Mouse (Mus musculus) lung, embryonic 14.5 days (tissue): ENCODE data around the gene Rbm3. TPM values are rescaled to one million over a fixed set of nuclear protein-coding genes. Genes with fewer than 3 reads are reported as not detected.

Source experiments
- ATAC-seq: fragments of 200-750 bp; cut with Nextera tagmentation; 2 replicates; pipeline ENCODE4 v1.8.0; 2017; ENCODE audit warnings: mild to moderate bottlenecking, moderate TSS enrichment, moderate library complexity; ENCODE audit not compliant: insufficient read depth
- DNase-seq: peaks from one replicate; pipeline ENCODE4 v3.0.0-alpha.2; 2015
- H3K27ac ChIP-seq: fragments of 300-500 bp; sonication (generic); 2 replicates; pipeline ENCODE4 v1.5.1; 2014; ENCODE audit warnings: low read depth, mild to moderate bottlenecking, moderate library complexity
- H3K27me3 ChIP-seq: fragments of 300-500 bp; sonication (generic); 2 replicates; pipeline ENCODE4 v1.6.1; 2014; ENCODE audit warnings: low read length, control low read depth; ENCODE audit not compliant: insufficient read depth
- H3K36me3 ChIP-seq: fragments of 300-500 bp; sonication (generic); 2 replicates; pipeline ENCODE4 v1.6.1; 2014; ENCODE audit warnings: control low read depth; ENCODE audit not compliant: insufficient read depth
- H3K4me1 ChIP-seq: fragments of 300-500 bp; sonication (generic); 2 replicates; pipeline ENCODE4 v1.6.1; 2014; ENCODE audit warnings: antibody characterized with exemption, control low read depth; ENCODE audit not compliant: insufficient read depth
- H3K4me2 ChIP-seq: fragments of 300-500 bp; sonication (generic); 2 replicates; pipeline ENCODE4 v1.6.1; 2014; ENCODE audit warnings: mild to moderate bottlenecking
- H3K4me3 ChIP-seq: fragments of 300-500 bp; sonication (generic); 2 replicates; pipeline ENCODE4 v1.5.1; 2014; ENCODE audit warnings: low read depth, low read length
- H3K9ac ChIP-seq: fragments of 300-500 bp; sonication (generic); 2 replicates; pipeline ENCODE4 v1.6.1; 2014
- H3K9me3 ChIP-seq: fragments of 300-500 bp; sonication (generic); 2 replicates; pipeline ENCODE4 v1.6.1; 2016; ENCODE audit warnings: low read depth, low read length, control low read depth
- CTCF ChIP-seq: IDR thresholded peaks from 2 replicates; pipeline ENCODE4 v1.5.1; 2016; ENCODE audit warnings: antibody characterized with exemption, low read depth
- WGBS: fragments of 180-500 bp; shearing (Covaris S2); extraction: QIAGEN DNeasy Blood & Tissue Kit; methylation state at CpG from one replicate; pipeline ENCODE4 v1.1.7; 2014; 5-methylcytosine and 5-hydroxymethylcytosine counted together
- polyA plus RNA-seq: library from polyadenylated mRNA; unstranded; fragments of >200 nt; fragmentation: Nextera tagmentation; extraction: Ambion mirVana; gene quantifications from 2 replicates; pipeline ENCODE4 v1.2.1, GENCODE M21; 2014

The Rbm3 gene
- polyA plus RNA-seq, 1 experiment from 2014 or later = 589 TPM

- H3K4me1 ChIP-seq = no peaks in the 10 kb centered on the region
- TF ChIP-seq CTCF = no peak
- ATAC-seq (no peak), DNase-seq (no peak)
- no peak overlapping the region for H3K4me3 ChIP-seq
- H3K27me3 ChIP-seq = no peaks in the 10 kb centered on the region
- no peak overlapping the region for H3K9ac ChIP-seq
- no peak overlapping the region for H3K27ac ChIP-seq
- H3K4me2 ChIP-seq = no peak overlapping the region
- WGBS = 71% methylated on average over 3 of the region's 3 CpGs
- H3K9me3 ChIP-seq = no peaks in the 10 kb centered on the region
- no peaks in the 10 kb centered on the region for H3K36me3 ChIP-seq
Measured at GRCm38 (mm10) chrX:8089746-8090145, 55.9 kb downstream of the Rbm3 start.

Other genes starting within 250 kb of the Rbm3 start
- 96.0 and 101 TPM in 2 replicates for gene Pqbp1, start 246.6 kb downstream of the Rbm3 start, polyA plus RNA-seq
- 160 and 174 TPM in 2 replicates for gene Timm17b, start 246.5 kb downstream of the Rbm3 start, polyA plus RNA-seq
- gene Gm10491, start 238.0 kb downstream of the Rbm3 start, polyA plus RNA-seq = not detected in 2 replicates
- gene Gm10490, start 236.3 kb downstream of the Rbm3 start, polyA plus RNA-seq = not detected in 2 replicates
- 0.66 and 0.76 TPM in 2 replicates for gene Pcsk1n, start 226.1 kb downstream of the Rbm3 start, polyA plus RNA-seq
- gene Eras, start 217.3 kb downstream of the Rbm3 start, polyA plus RNA-seq = not detected in 2 replicates
- gene Hdac6, start 198.0 kb downstream of the Rbm3 start, polyA plus RNA-seq = 23.7 and 29.1 TPM in 2 replicates
- 1.1 and 1.6 TPM in 2 replicates for gene Gata1, start 167.8 kb downstream of the Rbm3 start, polyA plus RNA-seq
- not detected in 2 replicates for gene Glod5, start 127.4 kb downstream of the Rbm3 start, polyA plus RNA-seq
- 71.6 and 74.3 TPM in 2 replicates for gene Suv39h1, start 71.1 kb downstream of the Rbm3 start, polyA plus RNA-seq
- 0.43 and 0.60 TPM in 2 replicates for gene Was, start 55.4 kb downstream of the Rbm3 start, polyA plus RNA-seq
- gene Wdr13, start 13.0 kb downstream of the Rbm3 start, polyA plus RNA-seq = 20.8 and 21.8 TPM in 2 replicates
- gene Tbc1d25, start 30.3 kb upstream of the Rbm3 start, polyA plus RNA-seq = 12.4 and 12.6 TPM in 2 replicates
- gene Ebp, start 47.6 kb upstream of the Rbm3 start, polyA plus RNA-seq = 29.5 and 30.5 TPM in 2 replicates
- gene Porcn, start 60.6 kb upstream of the Rbm3 start, polyA plus RNA-seq = 10.4 and 10.6 TPM in 2 replicates
- gene Ftsj1, start 106.5 kb upstream of the Rbm3 start, polyA plus RNA-seq = 52.9 and 53.7 TPM in 2 replicates
- gene Slc38a5, start 125.3 kb upstream of the Rbm3 start, polyA plus RNA-seq = 92.9 and 105 TPM in 2 replicates
- gene Ssxb10, start 181.5 kb upstream of the Rbm3 start, polyA plus RNA-seq = not detected in 2 replicates
- not detected in 2 replicates for gene Ssxb9, start 221.1 kb upstream of the Rbm3 start, polyA plus RNA-seq